Mouse (Mus musculus): ENCODE results near the gene Ttc23.

The Ttc23 gene

DNA sequence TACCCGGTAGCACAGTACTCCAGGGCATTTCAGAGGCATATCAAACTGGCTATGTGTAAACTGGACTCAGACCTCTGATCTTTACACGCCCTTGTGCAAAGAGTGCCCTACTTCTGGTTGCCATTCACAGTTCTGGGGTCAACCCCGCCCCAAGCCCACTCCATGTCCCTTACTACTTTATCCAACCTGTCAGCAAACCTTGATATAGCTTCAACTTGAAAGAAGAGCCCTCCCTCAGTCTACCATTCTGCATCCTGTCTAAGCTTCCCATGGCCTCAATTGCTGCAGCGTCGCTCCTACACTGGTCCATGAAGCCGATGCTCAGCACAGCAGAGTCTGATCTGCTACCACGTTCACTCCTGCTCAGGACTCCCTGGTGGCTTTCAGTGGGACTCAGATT lies 108.2 kb downstream of the Ttc23 start:
- no peak for DNase-seq

DNA sequence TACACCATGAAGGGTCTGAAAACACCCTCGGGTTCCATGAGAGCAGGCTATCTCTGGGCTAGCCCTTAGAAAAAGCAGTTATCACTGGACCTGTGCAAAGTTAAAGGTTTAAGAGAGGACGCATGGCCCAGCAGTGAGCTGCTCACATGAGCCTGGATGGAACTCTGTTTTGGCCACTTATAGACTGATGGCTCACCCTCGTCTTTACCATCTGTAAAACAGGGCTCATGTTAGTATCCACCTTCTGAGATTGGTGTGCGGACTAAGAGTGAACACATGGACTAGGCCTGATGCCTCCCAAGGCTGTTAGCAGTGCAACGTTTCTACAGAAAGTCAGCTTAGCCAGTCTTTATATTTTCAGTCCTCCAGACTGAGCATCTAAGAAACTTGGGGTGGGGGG lies 109.4 kb downstream of the Ttc23 start:
- DNase-seq = no peak

GRCm38 (mm10) chr7:67758506-67758857 lies 111.3 kb downstream of the Ttc23 start:
- no peak for DNase-seq

DNA sequence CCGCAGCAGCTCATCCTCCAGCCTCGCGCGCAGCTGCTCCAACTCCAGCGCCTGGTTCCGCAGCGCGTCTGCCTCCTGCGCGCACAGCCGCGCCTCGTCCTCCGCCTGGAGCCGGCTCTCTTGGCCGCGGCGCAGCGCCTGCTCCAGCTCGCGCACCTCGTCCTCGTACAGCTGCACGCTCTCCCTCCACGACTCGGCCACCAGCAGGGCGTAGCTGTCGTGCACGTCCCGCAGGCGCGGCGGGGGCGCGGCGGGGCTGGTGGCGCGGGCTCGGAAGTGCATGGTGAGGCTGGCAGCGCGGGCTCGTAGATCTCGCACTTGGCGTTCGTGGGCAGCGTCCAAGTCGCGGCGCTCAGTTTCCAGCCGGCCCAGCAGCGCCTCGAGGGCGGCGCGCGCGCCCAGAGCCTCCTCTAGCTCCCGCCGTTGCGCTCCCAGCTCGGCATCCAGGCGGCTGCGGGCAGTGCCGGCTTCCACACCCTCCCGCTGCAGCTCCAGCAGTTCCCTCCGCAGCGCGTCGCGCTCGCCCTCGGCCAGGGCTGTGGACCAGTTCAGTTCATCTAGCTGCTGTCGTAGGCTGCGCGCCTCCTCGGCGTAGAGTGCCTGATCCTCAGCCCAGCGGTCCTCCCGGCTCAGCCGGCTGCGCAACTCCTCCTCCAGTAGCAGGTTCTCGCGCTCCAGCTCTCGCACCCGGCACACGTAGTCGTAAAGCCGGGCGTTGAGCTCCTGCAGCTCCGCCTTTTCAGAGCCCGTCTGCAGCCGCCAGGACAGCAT lies 111.8 kb downstream of the Ttc23 start:
- peak; percentile 56 for DNase-seq

GRCm38 (mm10) chr7:67759629-67759995 lies 112.4 kb downstream of the Ttc23 start, which contains the start of gene Synm:
Gene Synm (minus strand): TSS chr7:67759742.
- peak; percentile 97 for DNase-seq

- DNase-seq = no peak
These were observed 116.4 kb downstream of the Ttc23 start for GRCm38 (mm10) chr7:67763625-67764024.

DNA sequence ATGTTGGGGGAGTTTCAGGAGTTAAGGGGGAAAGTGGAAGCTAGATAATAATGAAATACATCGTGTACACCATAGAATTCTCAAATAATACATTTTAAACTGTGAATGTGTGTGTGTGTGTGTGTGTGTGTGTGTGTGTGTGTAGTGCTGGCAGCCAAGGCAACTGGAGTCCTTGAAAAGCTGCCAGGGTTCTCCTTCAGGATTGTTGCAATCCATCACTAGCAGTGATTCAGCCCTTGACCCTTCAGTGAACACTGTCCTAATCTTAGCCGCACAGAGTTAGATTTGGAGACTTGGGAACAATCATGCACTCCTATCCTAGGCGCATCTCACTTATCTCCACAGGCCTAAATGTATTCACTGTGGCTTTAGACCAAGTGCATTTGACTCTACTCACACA lies 120.9 kb downstream of the Ttc23 start:
- peak; percentile 25 for DNase-seq

- DNase-seq = no peak
These were observed 122.3 kb downstream of the Ttc23 start for GRCm38 (mm10) chr7:67769487-67769886.

DNA sequence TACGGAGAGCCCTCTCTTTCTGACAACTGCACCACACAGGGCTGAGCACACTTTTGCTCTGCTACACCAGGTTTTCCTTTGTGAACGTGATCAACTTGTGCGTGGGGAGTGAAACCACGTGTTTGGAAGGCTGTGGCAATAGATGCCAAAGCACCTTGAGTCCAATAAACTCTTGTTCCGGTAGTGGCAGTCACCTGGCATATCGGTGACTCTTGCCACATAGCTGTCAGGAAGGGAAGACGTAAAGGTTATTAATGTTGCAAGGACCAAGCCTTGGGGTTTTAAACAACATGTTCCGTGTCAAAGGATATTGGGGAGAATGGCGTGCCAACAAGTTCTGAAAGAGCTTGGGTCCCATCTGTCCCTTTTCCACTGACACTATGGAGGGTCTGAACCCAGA lies 125.0 kb downstream of the Ttc23 start:
- DNase-seq = no peak

GRCm38 (mm10) chr7:67775623-67776022 lies 128.4 kb downstream of the Ttc23 start:
- no peak for DNase-seq

GRCm38 (mm10) chr7:67776636-67777305 lies 129.6 kb downstream of the Ttc23 start:
- DNase-seq = no peak

DNA sequence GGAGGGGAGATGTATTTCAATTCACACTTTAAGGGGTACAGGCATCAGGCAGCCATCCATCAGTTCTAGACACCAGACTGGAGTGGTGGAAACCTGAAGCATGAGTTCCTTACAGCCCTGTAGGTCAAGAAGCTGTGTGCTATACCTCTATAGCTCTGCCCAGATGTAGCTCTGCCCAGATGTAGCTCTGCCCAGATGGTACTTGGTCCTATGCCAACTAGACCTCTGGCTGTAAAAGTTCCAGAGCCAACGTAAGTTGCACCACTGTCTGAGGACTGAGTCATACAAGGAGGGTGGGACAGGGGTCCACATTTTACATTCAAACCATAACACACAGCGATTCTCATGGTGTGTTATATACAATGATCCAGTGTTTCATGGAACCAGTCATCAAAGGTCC lies 140.7 kb downstream of the Ttc23 start:
- no peak for DNase-seq

DNA sequence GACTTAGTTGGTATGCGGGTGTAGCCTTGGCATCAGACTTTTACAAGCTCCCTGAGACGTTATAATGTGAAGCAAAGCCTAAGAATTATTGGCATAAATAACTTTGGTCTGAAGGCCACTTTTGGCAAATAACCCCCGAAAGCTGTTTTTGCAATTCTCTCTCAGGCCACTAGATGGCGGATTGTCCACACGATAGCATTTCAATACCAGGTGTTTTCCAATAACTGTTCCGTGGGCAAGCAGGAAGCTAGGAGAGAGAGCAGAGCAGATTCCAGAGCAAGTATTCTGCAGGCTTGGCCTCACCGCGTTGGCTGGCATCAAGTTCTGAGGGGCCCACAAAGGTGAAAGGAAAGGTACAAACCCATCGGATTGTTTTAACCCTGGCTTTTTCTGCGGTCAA lies 141.5 kb downstream of the Ttc23 start:
- peak; percentile 77 for DNase-seq

DNA sequence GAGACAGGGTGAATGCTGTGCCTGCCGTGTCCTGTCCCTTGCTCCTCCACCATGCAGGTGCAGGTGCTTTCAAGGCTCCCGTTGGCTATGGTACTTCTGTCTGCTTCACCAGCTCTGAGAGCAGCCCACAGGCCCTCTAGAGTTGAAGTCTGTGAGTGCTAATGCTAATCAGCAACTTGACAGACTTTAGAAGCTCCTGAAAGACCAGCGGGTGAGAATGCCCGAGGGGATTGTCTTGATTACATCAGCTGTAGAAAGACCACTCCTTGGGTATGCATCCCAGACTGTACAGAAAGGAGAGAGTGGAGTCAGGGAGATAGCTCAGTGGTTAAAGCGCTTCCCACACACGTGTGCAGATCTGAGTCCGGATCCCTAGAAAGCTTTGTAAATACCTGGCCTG lies 144.0 kb downstream of the Ttc23 start:
- no peak for DNase-seq

GRCm38 (mm10) chr7:67793449-67793848 lies 146.2 kb downstream of the Ttc23 start:
- no peak for DNase-seq

GRCm38 (mm10) chr7:67797065-67797464 lies 149.9 kb downstream of the Ttc23 start:
- DNase-seq = no peak

DNA sequence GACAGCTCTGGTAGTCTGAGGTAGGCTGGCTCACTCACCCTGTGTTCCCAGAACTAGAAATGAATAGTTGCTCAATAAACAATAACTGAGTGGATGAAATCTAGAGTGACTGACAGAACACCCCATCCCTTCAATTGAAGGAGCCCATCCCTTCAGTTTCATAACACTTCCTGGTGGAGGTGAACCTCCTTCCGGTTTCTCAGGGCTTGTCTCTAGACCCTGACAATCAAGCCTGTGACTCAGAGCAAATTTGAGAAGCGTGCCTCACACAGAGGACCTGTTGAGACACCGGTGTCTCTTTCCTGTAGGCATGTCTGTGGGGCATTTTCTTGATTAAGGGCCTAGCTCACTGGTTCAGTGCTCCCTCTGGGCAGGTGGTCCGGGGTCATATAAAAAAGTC lies 151.3 kb downstream of the Ttc23 start:
- no peak for DNase-seq

DNA sequence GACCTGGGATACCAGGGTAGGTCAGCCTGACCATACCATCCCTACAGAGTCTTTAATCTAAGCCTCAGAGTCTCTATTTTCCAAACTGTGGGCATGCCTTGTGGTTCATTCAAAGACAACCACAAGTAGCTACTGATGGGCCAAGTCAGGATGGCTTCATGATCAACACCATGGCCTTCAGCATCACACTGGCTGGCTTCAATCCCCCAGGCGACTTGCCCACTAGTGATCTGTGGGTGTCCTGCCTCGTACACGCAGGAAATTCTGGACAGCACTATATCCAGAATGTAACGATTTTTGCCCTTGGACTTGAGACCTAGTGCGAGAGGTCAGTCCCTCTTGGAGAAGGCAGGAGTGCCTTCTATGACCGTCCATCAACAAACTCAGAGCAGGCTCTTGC lies 153.3 kb downstream of the Ttc23 start:
- no peak for DNase-seq

DNA sequence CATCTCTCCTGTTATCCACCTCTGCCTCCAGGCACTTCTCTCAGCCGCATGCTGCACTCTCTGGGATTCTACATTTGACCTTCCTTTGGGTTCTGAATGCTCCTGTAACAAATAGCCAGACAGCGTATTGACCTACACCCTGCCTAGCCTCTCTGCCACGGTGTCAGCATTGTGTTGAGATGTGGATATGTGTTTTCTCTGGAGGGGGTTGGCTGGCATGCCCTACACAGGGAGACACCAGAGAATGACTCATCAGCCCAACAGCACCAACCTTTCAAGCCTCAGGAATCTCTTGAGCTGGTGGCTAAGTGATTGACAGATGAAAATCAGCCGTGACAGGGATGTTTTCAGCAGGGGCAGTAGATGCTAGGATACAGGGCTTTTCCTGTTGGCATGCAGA lies 153.8 kb downstream of the Ttc23 start:
- no peak for DNase-seq

- DNase-seq = peak; percentile 93
These were observed 156.0 kb downstream of the Ttc23 start for GRCm38 (mm10) chr7:67803015-67803856.

DNA sequence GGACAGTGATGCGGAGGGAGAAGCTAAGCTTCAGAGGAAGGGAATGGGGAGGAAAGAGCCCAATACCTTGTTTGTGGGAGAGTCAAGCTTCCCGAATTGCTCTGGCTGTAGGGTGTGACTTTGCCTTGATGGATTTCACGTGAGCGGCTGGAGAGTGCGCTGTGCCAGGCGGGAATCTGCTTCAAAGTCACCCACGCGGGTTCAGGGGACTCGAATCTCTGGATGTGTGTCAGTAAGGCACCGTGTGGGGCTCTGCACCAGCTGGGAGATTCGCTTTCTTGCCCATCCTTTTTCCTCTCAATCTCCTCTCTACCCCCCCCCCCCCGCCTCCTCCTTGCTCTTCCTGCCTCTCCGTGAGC lies 156.6 kb downstream of the Ttc23 start:
- DNase-seq = no peak
